Mouse (Mus musculus) forebrain, embryonic 11.5 days (tissue): ENCODE results near the gene Pxt1. TPM values are rescaled to one million over a fixed set of nuclear protein-coding genes. Genes with fewer than 3 reads are reported as not detected.

Experiments used
- ATAC-seq: fragments of 200-750 bp; cut with Nextera tagmentation; replicated peaks from 2 replicates; pipeline ENCODE4 v1.8.0; 2017; ENCODE audit warnings: moderate TSS enrichment; ENCODE audit not compliant: low FRiP score
- DNase-seq: peaks from one replicate; pipeline ENCODE4 v3.0.0-alpha.2; 2017; ENCODE audit warnings: low spot score
- H3K27ac ChIP-seq: fragments of 300-500 bp; sonication (generic); 2 replicates; pipeline ENCODE4 v1.5.1; 2014; ENCODE audit warnings: low read depth, low read length
- H3K27me3 ChIP-seq: fragments of 300-500 bp; sonication (generic); 2 replicates; pipeline ENCODE4 v1.6.1; 2014; ENCODE audit warnings: mild to moderate bottlenecking, low read length, mixed read lengths; ENCODE audit not compliant: control insufficient read depth, insufficient read depth
- H3K36me3 ChIP-seq: fragments of 300-500 bp; sonication (generic); 2 replicates; pipeline ENCODE4 v1.6.1; 2014; ENCODE audit warnings: mild to moderate bottlenecking, low read length, moderate library complexity, mixed read lengths; ENCODE audit not compliant: control insufficient read depth, insufficient read depth
- H3K4me1 ChIP-seq: fragments of 300-500 bp; sonication (generic); replicated peaks from 2 replicates; pipeline ENCODE4 v1.6.1; 2014; ENCODE audit warnings: low read length, mixed read lengths; ENCODE audit not compliant: control insufficient read depth, insufficient read depth
- H3K4me2 ChIP-seq: fragments of 300-500 bp; sonication (generic); 2 replicates; pipeline ENCODE4 v1.6.1; 2014; ENCODE audit warnings: low read depth, mild to moderate bottlenecking, low read length, moderate library complexity, mixed read lengths; ENCODE audit not compliant: severe bottlenecking
- H3K4me3 ChIP-seq: fragments of 300-500 bp; sonication (generic); 2 replicates; pipeline ENCODE4 v1.5.1; 2014; ENCODE audit warnings: low read depth, low read length
- H3K9ac ChIP-seq: fragments of 300-500 bp; sonication (generic); 2 replicates; pipeline ENCODE4 v1.6.1; 2014; ENCODE audit warnings: low read length
- H3K9me3 ChIP-seq: fragments of 300-500 bp; sonication (generic); 2 replicates; pipeline ENCODE4 v1.6.1; 2016; ENCODE audit warnings: low read length, mixed read lengths; ENCODE audit not compliant: control insufficient read depth
- WGBS: fragments of 180-500 bp; shearing (Covaris S2); extraction: QIAGEN DNeasy Blood & Tissue Kit; methylation state at CpG from one replicate; pipeline ENCODE4 v1.1.7; 2014; 5-methylcytosine and 5-hydroxymethylcytosine counted together
- polyA plus RNA-seq: library from polyadenylated mRNA; unstranded; fragments of >200 nt; fragmentation: Nextera tagmentation; extraction: Ambion mirVana; gene quantifications from 2 replicates; pipeline ENCODE4 v1.2.1, GENCODE M21; 2014

The Pxt1 gene
- polyA plus RNA-seq, 1 experiment from 2014 or later = 0.28 TPM

DNA sequence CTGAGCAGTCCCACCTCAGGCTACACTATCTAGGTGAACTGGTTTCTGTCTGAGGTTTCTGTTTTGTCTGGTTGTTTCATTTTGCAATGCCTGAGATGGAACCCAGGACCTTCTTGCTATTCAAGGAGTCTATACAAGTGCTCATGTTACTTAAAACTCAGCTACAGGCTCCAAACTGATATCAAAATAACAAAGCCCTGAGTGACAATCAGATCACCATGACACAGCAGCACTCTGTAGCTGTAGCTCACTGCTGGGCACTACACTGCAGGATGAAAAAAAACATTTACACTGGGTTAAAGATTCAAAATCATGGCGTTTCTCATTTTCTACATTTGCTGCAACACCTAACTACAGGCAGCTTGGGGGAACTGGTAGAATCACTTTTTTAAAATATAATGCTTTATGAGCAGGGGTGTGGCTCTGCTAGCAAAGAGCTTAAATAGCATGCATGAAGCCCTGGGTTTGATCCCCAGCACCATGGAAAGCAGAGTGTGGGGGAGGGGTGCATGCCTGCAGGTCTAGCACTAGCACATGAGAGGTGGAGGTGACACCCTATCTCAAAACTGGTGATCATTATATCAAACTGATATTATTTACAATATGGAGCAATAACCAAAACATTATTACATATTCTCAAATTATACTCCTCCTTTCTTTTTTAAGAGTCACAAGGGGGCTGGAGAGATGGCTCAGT, 41.2 kb upstream of the Pxt1 start:
- Histone ChIP-seq H3K9me3 (no peaks in the 10 kb centered on the region), H3K27me3 (no peaks in the 10 kb centered on the region), H3K9ac (no peak overlapping the region), H3K4me2 (no peak overlapping the region), H3K27ac (no peak overlapping the region), H3K4me1 (no peaks in the 10 kb centered on the region), H3K36me3 (peaks cover 19% of the 10 kb centered on the region), H3K4me3 (no peak overlapping the region)
- WGBS = 95% methylated on average over 1 of the region's 1 CpGs
- ATAC-seq (no peak), DNase-seq (no peak)

DNA sequence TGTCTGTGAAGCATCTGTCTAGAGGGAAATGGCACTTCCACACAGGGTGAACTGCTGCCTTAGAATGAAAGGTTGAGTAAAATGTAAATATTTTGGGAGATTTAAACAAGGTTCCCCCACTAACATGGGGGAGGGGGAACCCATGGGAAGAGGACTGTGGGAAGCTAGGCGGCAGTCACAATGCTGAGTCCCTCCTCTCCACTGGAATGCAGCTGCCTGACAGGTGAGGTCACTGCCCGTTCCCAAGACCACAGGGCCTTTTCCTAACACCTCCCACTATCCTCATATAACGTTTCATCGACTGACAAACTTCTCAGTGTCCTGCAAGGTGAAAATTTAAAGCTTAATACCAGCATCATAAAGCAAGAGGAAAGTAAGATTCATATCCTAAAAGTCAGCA, 39.0 kb upstream of the Pxt1 start:
- H3K36me3 ChIP-seq = peaks cover 11% of the 10 kb centered on the region; the same call in 1 of the 2 replicates
- no peak overlapping the region for H3K4me3 ChIP-seq
- DNase-seq (no peak), ATAC-seq (no peak)
- no peaks in the 10 kb centered on the region for H3K4me1 ChIP-seq
- H3K27ac ChIP-seq = no peak overlapping the region
- H3K4me2 ChIP-seq = no peak overlapping the region
- 53% methylated on average over 4 of the region's 4 CpGs for WGBS
- no peaks in the 10 kb centered on the region for H3K27me3 ChIP-seq
- no peak overlapping the region for H3K9ac ChIP-seq
- no peaks in the 10 kb centered on the region for H3K9me3 ChIP-seq

DNA sequence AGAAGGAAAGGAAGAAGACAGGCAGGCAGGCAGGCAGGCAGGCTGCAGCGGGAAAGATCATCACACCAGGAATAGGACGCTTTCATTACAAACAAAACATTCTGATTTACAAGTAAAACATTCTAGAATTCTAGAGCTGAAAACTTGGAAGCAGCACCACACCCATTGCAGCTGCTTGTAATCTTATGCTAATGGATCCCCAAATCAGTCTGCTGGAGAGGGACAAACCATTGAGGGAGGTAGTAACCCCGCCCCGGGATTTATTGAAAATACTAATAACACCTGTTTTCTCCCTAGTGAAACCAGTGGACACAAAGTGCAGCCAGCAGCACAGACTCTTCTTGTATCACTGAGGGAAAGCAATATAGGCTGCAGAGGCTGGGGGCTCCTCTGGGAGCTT, 37.4 kb upstream of the Pxt1 start:
- H3K4me3 ChIP-seq = no peak overlapping the region
- WGBS = 95% methylated on average over 4 of the region's 4 CpGs
- no peaks in the 10 kb centered on the region for H3K27me3 ChIP-seq
- H3K4me1 ChIP-seq = no peaks in the 10 kb centered on the region
- no peak overlapping the region for H3K9ac ChIP-seq
- no peaks in the 10 kb centered on the region for H3K9me3 ChIP-seq
- DNase-seq (no peak), ATAC-seq (no peak)
- no peak overlapping the region for H3K27ac ChIP-seq
- peaks cover 4% of the 10 kb centered on the region; the same call in 1 of the 2 replicates for H3K36me3 ChIP-seq
- no peak overlapping the region for H3K4me2 ChIP-seq

DNA sequence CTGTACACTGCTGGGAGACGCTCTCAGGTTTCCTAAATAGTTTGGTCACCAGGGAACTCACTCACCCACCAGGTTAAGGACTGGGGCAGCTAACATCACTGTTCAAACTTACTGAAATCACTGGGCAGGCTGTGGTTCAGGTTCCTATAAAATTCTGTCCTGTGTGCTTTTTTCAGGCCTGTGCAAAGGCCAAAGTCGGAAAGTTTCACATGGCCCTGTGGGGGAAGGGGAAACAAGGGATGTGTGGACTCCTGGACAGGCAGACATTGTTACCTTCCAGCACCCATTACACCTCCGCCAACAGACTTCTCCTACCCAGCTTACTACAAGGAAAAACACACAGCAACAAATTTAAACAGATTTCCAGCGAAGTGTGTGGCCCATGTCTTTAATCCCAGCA, 35.5 kb upstream of the Pxt1 start:
- no peaks in the 10 kb centered on the region for H3K9me3 ChIP-seq
- no peak overlapping the region for H3K9ac ChIP-seq
- DNase-seq = no peak
- H3K4me2 ChIP-seq = no peak overlapping the region
- WGBS = 92% methylated on average over 4 of the region's 4 CpGs
- no peak overlapping the region for H3K4me3 ChIP-seq
- ATAC-seq = no peak
- no peak overlapping the region for H3K27ac ChIP-seq
- H3K36me3 ChIP-seq = peaks cover 10% of the 10 kb centered on the region
- H3K4me1 ChIP-seq = no peaks in the 10 kb centered on the region
- no peaks in the 10 kb centered on the region for H3K27me3 ChIP-seq

DNA sequence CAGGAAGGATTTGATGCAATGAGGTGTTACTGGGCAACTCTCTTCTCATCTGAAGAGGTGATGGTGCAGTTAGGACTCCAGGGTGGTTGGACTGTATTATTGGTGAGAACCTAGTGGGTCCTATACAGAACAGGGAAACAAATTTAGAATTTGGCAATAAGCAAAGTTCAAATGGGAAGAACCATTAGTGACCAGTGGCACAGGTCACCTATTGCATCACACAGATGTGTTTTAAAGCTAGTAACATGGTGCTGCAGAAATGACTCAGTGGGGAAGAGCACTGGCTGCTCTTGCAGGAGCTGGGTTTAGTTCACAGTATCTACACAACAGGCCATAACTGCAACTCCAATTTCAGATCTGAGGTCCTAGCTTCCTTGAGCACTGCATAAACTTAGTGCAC, 26.5 kb upstream of the Pxt1 start:
- Histone ChIP-seq H3K9me3 (no peaks in the 10 kb centered on the region), H3K4me3 (no peak overlapping the region), H3K36me3 (peaks cover 31% of the 10 kb centered on the region), H3K27me3 (no peaks in the 10 kb centered on the region), H3K27ac (no peak overlapping the region), H3K9ac (no peak overlapping the region), H3K4me1 (no peaks in the 10 kb centered on the region), H3K4me2 (no peak overlapping the region)
- DNase-seq (no peak), ATAC-seq (no peak)

DNA sequence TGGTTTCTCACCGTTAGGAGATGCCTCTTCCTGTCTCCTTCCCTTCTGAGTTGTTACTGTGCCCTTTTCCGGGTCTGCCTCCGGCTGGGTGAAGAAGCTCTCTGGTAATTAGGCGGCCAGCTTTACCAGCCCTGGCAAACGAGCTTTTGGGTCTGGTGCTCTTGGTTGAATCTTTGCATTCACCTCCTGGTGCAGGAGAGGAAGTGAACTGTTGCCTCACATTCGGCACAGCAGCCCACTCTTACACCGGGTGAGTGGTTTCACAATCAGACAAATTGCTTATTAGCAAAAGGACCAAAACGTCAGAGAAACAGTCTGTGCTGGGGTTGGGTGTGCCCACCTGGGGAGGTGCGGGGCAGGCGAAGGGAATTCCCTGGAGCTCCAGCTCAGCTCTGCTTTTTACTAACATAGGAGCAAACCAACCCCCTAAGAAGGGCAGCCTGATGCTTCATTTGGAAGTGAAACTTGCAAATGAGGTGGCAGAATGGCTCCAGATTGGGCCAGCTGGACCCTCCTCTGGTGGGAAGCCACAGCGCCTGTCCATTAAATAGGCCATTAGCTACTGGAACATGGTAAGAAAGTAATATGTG, 23.5 kb upstream of the Pxt1 start:
- peaks cover 35% of the 10 kb centered on the region for H3K36me3 ChIP-seq
- ATAC-seq (no peak), DNase-seq (no peak)
- H3K27ac ChIP-seq = no peak overlapping the region
- no peaks in the 10 kb centered on the region for H3K4me1 ChIP-seq
- no peaks in the 10 kb centered on the region for H3K27me3 ChIP-seq
- H3K9ac ChIP-seq = no peak overlapping the region
- H3K4me2 ChIP-seq = no peak overlapping the region
- no peak overlapping the region for H3K4me3 ChIP-seq
- 79% methylated on average over 11 of the region's 11 CpGs for WGBS
- no peaks in the 10 kb centered on the region for H3K9me3 ChIP-seq

DNA sequence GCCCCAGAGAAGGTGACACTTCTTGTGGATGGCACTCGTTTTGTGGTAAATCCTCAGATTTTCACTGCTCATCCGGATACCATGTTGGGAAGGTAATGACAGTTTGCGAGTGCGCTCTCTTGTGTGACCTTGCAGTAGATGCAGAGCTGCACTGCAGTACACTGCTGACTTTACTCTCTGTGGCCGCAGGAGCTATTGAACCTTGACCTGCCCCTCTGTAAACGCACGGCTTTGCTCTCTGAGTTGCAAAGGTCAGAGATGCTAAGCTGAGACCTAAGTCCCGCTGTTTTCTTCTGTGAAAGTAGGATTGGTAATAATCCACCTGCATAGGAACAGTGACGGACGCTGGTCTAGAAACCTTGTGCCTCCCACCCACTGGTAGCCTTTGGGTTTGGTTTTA, 18.0 kb upstream of the Pxt1 start:
- Histone ChIP-seq H3K27me3 (no peaks in the 10 kb centered on the region), H3K4me1 (no peaks in the 10 kb centered on the region), H3K4me2 (no peak overlapping the region), H3K36me3 (peaks cover 25% of the 10 kb centered on the region; the same call in 1 of the 2 replicates), H3K4me3 (no peak overlapping the region), H3K9me3 (no peaks in the 10 kb centered on the region), H3K27ac (no peak overlapping the region), H3K9ac (no peak overlapping the region)
- DNase-seq (no peak), ATAC-seq (no peak)
- 91% methylated on average over 10 of the region's 10 CpGs for WGBS

DNA sequence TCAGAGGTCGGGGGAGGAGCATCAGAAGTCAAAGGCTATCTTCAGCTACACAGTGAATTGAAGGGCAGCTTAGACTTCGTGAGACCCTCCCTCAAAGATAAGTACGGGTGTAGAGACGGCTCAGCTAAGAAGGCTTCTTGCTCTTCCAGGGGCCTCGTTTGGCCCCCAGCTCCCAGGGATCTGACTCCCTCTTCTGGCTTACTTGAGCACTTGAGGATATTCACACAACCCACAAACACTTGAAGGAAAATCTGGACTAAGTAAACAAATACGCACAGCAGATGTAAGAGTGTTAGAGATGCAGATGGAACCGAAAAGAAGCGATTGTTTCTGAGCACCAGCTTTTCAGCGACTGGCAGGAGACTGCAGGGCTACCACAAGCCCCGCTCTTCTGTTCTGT, 17.0 kb upstream of the Pxt1 start:
- H3K4me1 ChIP-seq = no peaks in the 10 kb centered on the region
- H3K27ac ChIP-seq = no peak overlapping the region
- ATAC-seq (no peak), DNase-seq (no peak)
- H3K9ac ChIP-seq = no peak overlapping the region
- H3K9me3 ChIP-seq = no peaks in the 10 kb centered on the region
- H3K36me3 ChIP-seq = peaks cover 19% of the 10 kb centered on the region; the same call in 1 of the 2 replicates
- no peak overlapping the region for H3K4me3 ChIP-seq
- 81% methylated on average over 10 of the region's 10 CpGs for WGBS
- H3K27me3 ChIP-seq = no peaks in the 10 kb centered on the region
- no peak overlapping the region for H3K4me2 ChIP-seq

DNA sequence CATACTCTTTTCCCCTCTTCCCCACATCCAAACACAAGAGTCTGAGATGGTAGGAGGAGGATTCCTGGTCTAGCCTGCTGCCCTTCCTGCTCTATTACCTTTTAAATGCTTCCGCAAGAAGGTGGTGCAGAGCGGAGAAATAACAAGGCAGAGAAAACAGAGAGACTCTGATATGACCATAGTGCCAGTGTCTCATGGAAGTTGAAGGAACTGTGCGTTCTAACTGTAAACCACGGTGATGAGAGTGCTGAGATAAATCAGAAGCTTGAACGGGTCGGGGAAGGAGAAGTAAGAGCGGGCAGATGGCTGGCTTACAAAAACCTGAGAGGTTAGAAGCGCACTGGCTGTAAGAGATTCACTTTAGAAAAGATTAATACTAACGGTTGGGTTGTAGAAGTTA, 10.8 kb upstream of the Pxt1 start:
- WGBS = 97% methylated on average over 9 of the region's 9 CpGs
- no peak overlapping the region for H3K4me2 ChIP-seq

More for the DNA sequence above, 10.8 kb upstream of the Pxt1 start:
- Histone ChIP-seq H3K4me1 (peaks cover 6% of the 10 kb centered on the region; the same call in 1 of the 2 replicates), H3K27ac (no peak overlapping the region), H3K9ac (no peak overlapping the region), H3K4me3 (no peak overlapping the region), H3K27me3 (no peaks in the 10 kb centered on the region), H3K36me3 (no peaks in the 10 kb centered on the region), H3K9me3 (no peaks in the 10 kb centered on the region; the same call in 1 of the 2 replicates)
- no peak for DNase-seq
- ATAC-seq = no peak
